Mouse (Mus musculus) 3134 (cell line): ENCODE data around the gene Ccdc191.

ENCODE experiments used
- DNase-seq: peaks from one replicate; pipeline ENCODE4 v3.0.0-alpha.2; 2011; ENCODE audit warnings: low spot score; ENCODE audit not compliant: insufficient read length; ENCODE audit errors: extremely low read depth

The Ccdc191 gene

GRCm38 (mm10) chr16:43926341-43926859 lies 36.8 kb downstream of the Ccdc191 start, which contains the start of gene Qtrt2:
TSS of gene Qtrt2 (minus strand) at chr16:43926809.
- DNase-seq: no peak

- DNase-seq: no peak
Observed at GRCm38 (mm10) chr16:43930577-43930976, 41.0 kb downstream of the Ccdc191 start.

GRCm38 (mm10) chr16:43931502-43931901 lies 41.9 kb downstream of the Ccdc191 start:
- no peak for DNase-seq

- no peak for DNase-seq
Observed at GRCm38 (mm10) chr16:43932319-43932718, 42.7 kb downstream of the Ccdc191 start.

- DNase-seq: no peak
Observed at GRCm38 (mm10) chr16:43933041-43933440, 43.4 kb downstream of the Ccdc191 start.

GRCm38 (mm10) chr16:43934856-43935255 lies 45.3 kb downstream of the Ccdc191 start:
- no peak for DNase-seq

- DNase-seq: no peak
Observed at GRCm38 (mm10) chr16:43935367-43935766, 45.8 kb downstream of the Ccdc191 start.

GRCm38 (mm10) chr16:43935892-43936291 lies 46.3 kb downstream of the Ccdc191 start:
- no peak for DNase-seq

GRCm38 (mm10) chr16:43940846-43941245 lies 51.2 kb downstream of the Ccdc191 start:
- no peak for DNase-seq

- no peak for DNase-seq
Observed at GRCm38 (mm10) chr16:43945351-43945750, 55.8 kb downstream of the Ccdc191 start.

- no peak for DNase-seq
Observed at GRCm38 (mm10) chr16:43945869-43946268, 56.3 kb downstream of the Ccdc191 start.

GRCm38 (mm10) chr16:43951591-43951990 lies 62.0 kb downstream of the Ccdc191 start:
- DNase-seq: no peak

- DNase-seq: no peak
Observed at GRCm38 (mm10) chr16:43954913-43955312, 65.3 kb downstream of the Ccdc191 start.

GRCm38 (mm10) chr16:43958038-43958437 lies 68.4 kb downstream of the Ccdc191 start:
- no peak for DNase-seq

GRCm38 (mm10) chr16:43963291-43963690 lies 73.7 kb downstream of the Ccdc191 start:
- no peak for DNase-seq

GRCm38 (mm10) chr16:43963780-43964179 lies 74.2 kb downstream of the Ccdc191 start:
- no peak for DNase-seq

GRCm38 (mm10) chr16:43965781-43966389 lies 76.3 kb downstream of the Ccdc191 start:
- no peak for DNase-seq

- DNase-seq: no peak
Observed at GRCm38 (mm10) chr16:43970426-43970825, 80.8 kb downstream of the Ccdc191 start.

GRCm38 (mm10) chr16:43971189-43971588 lies 81.6 kb downstream of the Ccdc191 start:
- DNase-seq: no peak

GRCm38 (mm10) chr16:43971741-43972140 lies 82.1 kb downstream of the Ccdc191 start:
- DNase-seq: no peak

- DNase-seq: no peak
Observed at GRCm38 (mm10) chr16:43972391-43972790, 82.8 kb downstream of the Ccdc191 start.

GRCm38 (mm10) chr16:43973147-43973546 lies 83.5 kb downstream of the Ccdc191 start:
- DNase-seq: no peak
